Mouse (Mus musculus): ENCODE measurements around the gene Arhgef3.

- TF ChIP-seq ZC3H11A (IDR thresholded peaks at IDR 0.05; ENCODE audit: borderline replicate concordance, low read depth, low read length) (no peak), CHD2 (IDR thresholded peaks at IDR 0.05; ENCODE audit: low read depth, low read length) (no peak), ZNF384 (IDR thresholded peaks at IDR 0.05; ENCODE audit: low read depth, low read length) (no peak), HCFC1 (IDR thresholded peaks at IDR 0.05; ENCODE audit: borderline replicate concordance, insufficient read depth, low read length) (no peak), MAFK (IDR thresholded peaks at IDR 0.05; ENCODE audit: insufficient read depth, low read depth, low read length) (no peak)
Observed at GRCm38 (mm10) chr14:27066171-27066929, 48.3 kb upstream of the Arhgef3 start.

Data from ES-E14 (cell line).